Mouse (Mus musculus) intestine, embryonic 16.5 days (tissue): ENCODE data around the gene Trio. TPM values are rescaled to one million over a fixed set of nuclear protein-coding genes. Genes with fewer than 3 reads are reported as not detected.

Source experiments
- ATAC-seq: fragments of 200-750 bp; cut with Nextera tagmentation; 2 replicates; pipeline ENCODE4 v1.8.0; 2017; ENCODE audit warnings: moderate TSS enrichment, moderate library complexity
- H3K27ac ChIP-seq: fragments of 300-500 bp; sonication (generic); 2 replicates; pipeline ENCODE4 v1.5.1; 2014; ENCODE audit warnings: mild to moderate bottlenecking, low read length
- H3K27me3 ChIP-seq: fragments of 300-500 bp; sonication (generic); replicated peaks from 2 replicates; pipeline ENCODE4 v1.6.1; 2014; ENCODE audit warnings: low read length, control low read depth, mixed read lengths; ENCODE audit not compliant: control insufficient read depth, insufficient read depth
- H3K36me3 ChIP-seq: fragments of 300-500 bp; sonication (generic); 2 replicates; pipeline ENCODE4 v1.6.1; 2014; ENCODE audit warnings: low read length, control low read depth; ENCODE audit not compliant: control insufficient read depth, insufficient read depth
- H3K4me1 ChIP-seq: fragments of 300-500 bp; sonication (generic); 2 replicates; pipeline ENCODE4 v1.6.1; 2014; ENCODE audit warnings: low read length, control low read depth, mixed read lengths; ENCODE audit not compliant: control insufficient read depth, insufficient read depth
- H3K4me2 ChIP-seq: fragments of 300-500 bp; sonication (generic); 2 replicates; pipeline ENCODE4 v1.6.1; 2014; ENCODE audit warnings: low read depth, low read length, control low read depth
- H3K4me3 ChIP-seq: fragments of 300-500 bp; sonication (generic); 2 replicates; pipeline ENCODE4 v1.5.1; 2014; ENCODE audit warnings: mild to moderate bottlenecking, low read length
- H3K9ac ChIP-seq: fragments of 300-500 bp; sonication (generic); 2 replicates; pipeline ENCODE4 v1.6.1; 2014; ENCODE audit warnings: low read depth, low read length
- H3K9me3 ChIP-seq: fragments of 300-500 bp; sonication (generic); 2 replicates; pipeline ENCODE4 v1.6.1; 2016; ENCODE audit warnings: low read length, control low read depth; ENCODE audit not compliant: control insufficient read depth
- WGBS: fragments of 180-500 bp; shearing (Covaris S2); extraction: QIAGEN DNeasy Blood & Tissue Kit; methylation state at CpG from one replicate; pipeline ENCODE4 v1.1.7; 2014; 5-methylcytosine and 5-hydroxymethylcytosine counted together
- polyA plus RNA-seq: library from polyadenylated mRNA; unstranded; fragments of >200 nt; fragmentation: Nextera tagmentation; extraction: Ambion mirVana; gene quantifications from 2 replicates; pipeline ENCODE4 v1.2.1, GENCODE M21; 2015

Gene Trio
- polyA plus RNA-seq, 1 experiment from 2014 or later = 13.4 TPM

- H3K4me1 ChIP-seq = peaks cover 24% of the 10 kb centered on the region
Observed at GRCm38 (mm10) chr15:27987979-27988378, 37.7 kb downstream of the Trio start.

GRCm38 (mm10) chr15:27984881-27985280, 40.8 kb downstream of the Trio start:
- peaks cover 21% of the 10 kb centered on the region for H3K4me1 ChIP-seq
- WGBS = 72% methylated on average over 2 of the region's 2 CpGs

More at GRCm38 (mm10) chr15:27987979-27988378, 37.7 kb downstream of the Trio start:
- ATAC-seq = no peak
- Histone ChIP-seq H3K4me3 (no peak overlapping the region), H3K27ac (no peak overlapping the region), H3K36me3 (no peaks in the 10 kb centered on the region), H3K9ac (no peak overlapping the region), H3K27me3 (no peaks in the 10 kb centered on the region), H3K4me2 (no peak overlapping the region), H3K9me3 (no peaks in the 10 kb centered on the region)
- WGBS = 76% methylated on average over 7 of the region's 7 CpGs

GRCm38 (mm10) chr15:27981764-27982500, 43.7 kb downstream of the Trio start:
- WGBS = 58% methylated on average over 13 of the region's 13 CpGs

More at GRCm38 (mm10) chr15:27984881-27985280, 40.8 kb downstream of the Trio start:
- Histone ChIP-seq H3K27ac (no peak overlapping the region), H3K27me3 (no peaks in the 10 kb centered on the region), H3K4me2 (no peak overlapping the region), H3K4me3 (no peak overlapping the region), H3K9me3 (no peaks in the 10 kb centered on the region), H3K9ac (no peak overlapping the region), H3K36me3 (no peaks in the 10 kb centered on the region)
- ATAC-seq = no peak

GRCm38 (mm10) chr15:27981258-27981657, 44.4 kb downstream of the Trio start:
- WGBS = 41% methylated on average over 3 of the region's 3 CpGs
- H3K27ac ChIP-seq = no peak overlapping the region
- no peaks in the 10 kb centered on the region for H3K9me3 ChIP-seq
- H3K36me3 ChIP-seq = no peaks in the 10 kb centered on the region
- H3K4me1 ChIP-seq = peaks cover 29% of the 10 kb centered on the region
- H3K4me2 ChIP-seq = no peak overlapping the region
- no peaks in the 10 kb centered on the region for H3K27me3 ChIP-seq
- no peak overlapping the region for H3K9ac ChIP-seq
- H3K4me3 ChIP-seq = no peak overlapping the region
- no peak for ATAC-seq

More at GRCm38 (mm10) chr15:27981764-27982500, 43.7 kb downstream of the Trio start:
- ATAC-seq = no peak
- H3K4me2 ChIP-seq = no peak overlapping the region
- H3K9ac ChIP-seq = no peak overlapping the region
- H3K27ac ChIP-seq = no peak overlapping the region
- H3K4me1 ChIP-seq = peaks cover 27% of the 10 kb centered on the region
- no peaks in the 10 kb centered on the region for H3K9me3 ChIP-seq
- H3K4me3 ChIP-seq = no peak overlapping the region
- H3K27me3 ChIP-seq = no peaks in the 10 kb centered on the region
- no peaks in the 10 kb centered on the region for H3K36me3 ChIP-seq

GRCm38 (mm10) chr15:27980436-27980835, 45.2 kb downstream of the Trio start:
- Histone ChIP-seq H3K4me3 (no peak overlapping the region), H3K27me3 (no peaks in the 10 kb centered on the region), H3K9ac (no peak overlapping the region), H3K9me3 (no peaks in the 10 kb centered on the region), H3K4me1 (peaks cover 29% of the 10 kb centered on the region), H3K4me2 (no peak overlapping the region), H3K36me3 (no peaks in the 10 kb centered on the region), H3K27ac (no peak overlapping the region)
- 86% methylated on average over 13 of the region's 13 CpGs for WGBS
- no peak for ATAC-seq

- Histone ChIP-seq H3K4me2 (no peak overlapping the region), H3K4me3 (no peak overlapping the region), H3K27ac (peak overlapping the region; percentile 48), H3K9ac (no peak overlapping the region), H3K4me1 (peaks cover 24% of the 10 kb centered on the region), H3K9me3 (no peaks in the 10 kb centered on the region), H3K27me3 (no peaks in the 10 kb centered on the region), H3K36me3 (no peaks in the 10 kb centered on the region)
- WGBS = 52% methylated on average over 4 of the region's 4 CpGs
- peak; percentile 64 for ATAC-seq
Observed at GRCm38 (mm10) chr15:27976950-27977349, 48.7 kb downstream of the Trio start.

GRCm38 (mm10) chr15:27976366-27976765, 49.3 kb downstream of the Trio start:
- no peak overlapping the region for H3K4me2 ChIP-seq
- H3K9me3 ChIP-seq = no peaks in the 10 kb centered on the region
- no peaks in the 10 kb centered on the region for H3K36me3 ChIP-seq
- H3K27me3 ChIP-seq = no peaks in the 10 kb centered on the region
- H3K9ac ChIP-seq = no peak overlapping the region
- no peak overlapping the region for H3K4me3 ChIP-seq
- no peak overlapping the region for H3K27ac ChIP-seq
- peak; percentile 70 for ATAC-seq
- peaks cover 18% of the 10 kb centered on the region for H3K4me1 ChIP-seq

- WGBS = 76% methylated on average over 8 of the region's 8 CpGs
- Histone ChIP-seq H3K4me1 (peaks cover 10% of the 10 kb centered on the region), H3K4me3 (no peak overlapping the region), H3K27ac (no peak overlapping the region), H3K9me3 (no peaks in the 10 kb centered on the region), H3K4me2 (no peak overlapping the region), H3K36me3 (no peaks in the 10 kb centered on the region), H3K27me3 (no peaks in the 10 kb centered on the region), H3K9ac (no peak overlapping the region)
- no peak for ATAC-seq
Observed at GRCm38 (mm10) chr15:27974637-27975036, 51.0 kb downstream of the Trio start.

- no peak overlapping the region for H3K4me2 ChIP-seq
- 0 out of 2 replicates have a peak, but pooled peaks have one; percentile 18 for ATAC-seq
- no peak overlapping the region for H3K9ac ChIP-seq
- 76% methylated on average over 8 of the region's 8 CpGs for WGBS
- peaks cover 22% of the 10 kb centered on the region for H3K4me1 ChIP-seq
- H3K4me3 ChIP-seq = no peak overlapping the region
- no peak overlapping the region for H3K27ac ChIP-seq
- no peaks in the 10 kb centered on the region for H3K9me3 ChIP-seq
- no peaks in the 10 kb centered on the region for H3K36me3 ChIP-seq
- no peaks in the 10 kb centered on the region for H3K27me3 ChIP-seq
Observed at GRCm38 (mm10) chr15:27968183-27968582, 57.5 kb downstream of the Trio start.
